Mouse (Mus musculus) retina, postnatal 7 days (tissue): Measurements from ENCODE around the gene Tex13c3.
"Not testable (repeated sequence)": the region's sequence is repeated elsewhere in the genome, so short reads cannot be mapped to it uniquely, and the experiment has no call there.

Source experiments
- DNase-seq: peaks from one replicate; pipeline ENCODE4 v3.0.0-alpha.2; 2012; ENCODE audit warnings: low read depth, low spot score

Gene Tex13c3

GRCm38 (mm10) chrX:19481219-19481618, at the start of gene Tex13c3:
TSS of gene Tex13c3 (minus strand) at chrX:19481319.
- not testable (repeated sequence) for DNase-seq

- DNase-seq = no peak
Observed at GRCm38 (mm10) chrX:19489731-19490130, 8.6 kb upstream of the Tex13c3 start.
